Mouse (Mus musculus) cerebellum, postnatal 25 days (tissue): ENCODE measurements at regions not wholly inside any gene's neighbourhood (a gene's known extent, or its start where the extent isn't known, plus 50 kb on each side); places are given as distances from the start of the nearest gene placed in this dataset.
A peak's percentile ranks its signal among the peaks of the same experiment; 100 is the strongest.

Experiments used
- DNase-seq, 2 experiments: peaks; one replicate each; pipeline ENCODE4 v3.0.0; 2021; ENCODE audit warnings: mixed read lengths in 2 of 2

GRCm38 (mm10) chr2:74306301-74306700 is 272.9 kb downstream of the Lnpk start:
- DNase-seq, result no peak

DNA sequence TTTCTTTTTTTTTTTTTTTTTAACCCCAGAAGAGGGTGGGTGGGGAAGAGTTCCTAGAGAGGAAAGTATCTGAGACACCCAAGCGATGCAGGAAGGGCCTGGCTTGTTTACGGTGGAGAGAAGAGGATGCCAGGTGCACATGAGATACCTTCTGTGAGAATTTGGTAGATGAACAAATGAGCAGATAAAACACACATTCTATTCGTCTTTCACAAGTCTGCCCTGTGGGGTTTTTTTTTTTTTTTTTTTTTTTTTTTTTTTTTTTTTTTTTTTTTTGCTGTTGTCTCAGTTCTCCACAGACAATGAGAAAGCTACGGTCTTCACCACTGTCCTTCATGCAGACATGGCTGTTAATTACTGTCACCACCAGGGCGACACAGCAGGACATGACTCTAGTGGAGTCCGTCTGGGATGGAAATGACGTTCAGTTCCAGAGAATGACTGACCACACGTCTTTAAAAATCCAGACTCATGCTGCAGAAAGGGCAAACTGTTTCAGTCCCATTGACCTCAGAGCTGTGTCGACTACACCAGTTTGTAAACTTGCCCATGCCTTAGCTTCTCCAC is 278.3 kb downstream of the Lnpk start:
- peak in 1 of 2 experiments; percentile 11 for DNase-seq

GRCm38 (mm10) chr2:74300366-74300791 is 278.9 kb downstream of the Lnpk start:
- peak; percentile 43 to 72 for DNase-seq

DNA sequence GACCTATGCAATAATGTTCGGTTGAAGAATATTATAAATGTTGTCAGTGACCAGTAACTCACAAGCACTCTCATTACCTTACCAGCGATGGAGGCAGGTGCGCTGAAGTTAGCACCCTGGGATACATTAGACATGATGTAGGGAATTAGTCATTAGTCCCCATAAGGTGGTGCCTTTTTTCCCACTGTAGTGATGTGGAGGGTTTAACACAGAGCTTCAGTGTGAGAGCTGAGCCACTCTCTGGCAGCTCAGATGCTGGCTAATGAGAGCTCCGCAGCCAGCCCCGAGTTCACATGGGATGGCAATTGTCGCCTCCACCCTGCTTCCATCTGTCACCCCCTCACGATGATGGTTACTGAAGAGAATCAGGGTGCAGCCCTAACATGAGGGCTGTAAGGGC is 286.6 kb downstream of the Lnpk start:
- DNase-seq, result no peak

DNA sequence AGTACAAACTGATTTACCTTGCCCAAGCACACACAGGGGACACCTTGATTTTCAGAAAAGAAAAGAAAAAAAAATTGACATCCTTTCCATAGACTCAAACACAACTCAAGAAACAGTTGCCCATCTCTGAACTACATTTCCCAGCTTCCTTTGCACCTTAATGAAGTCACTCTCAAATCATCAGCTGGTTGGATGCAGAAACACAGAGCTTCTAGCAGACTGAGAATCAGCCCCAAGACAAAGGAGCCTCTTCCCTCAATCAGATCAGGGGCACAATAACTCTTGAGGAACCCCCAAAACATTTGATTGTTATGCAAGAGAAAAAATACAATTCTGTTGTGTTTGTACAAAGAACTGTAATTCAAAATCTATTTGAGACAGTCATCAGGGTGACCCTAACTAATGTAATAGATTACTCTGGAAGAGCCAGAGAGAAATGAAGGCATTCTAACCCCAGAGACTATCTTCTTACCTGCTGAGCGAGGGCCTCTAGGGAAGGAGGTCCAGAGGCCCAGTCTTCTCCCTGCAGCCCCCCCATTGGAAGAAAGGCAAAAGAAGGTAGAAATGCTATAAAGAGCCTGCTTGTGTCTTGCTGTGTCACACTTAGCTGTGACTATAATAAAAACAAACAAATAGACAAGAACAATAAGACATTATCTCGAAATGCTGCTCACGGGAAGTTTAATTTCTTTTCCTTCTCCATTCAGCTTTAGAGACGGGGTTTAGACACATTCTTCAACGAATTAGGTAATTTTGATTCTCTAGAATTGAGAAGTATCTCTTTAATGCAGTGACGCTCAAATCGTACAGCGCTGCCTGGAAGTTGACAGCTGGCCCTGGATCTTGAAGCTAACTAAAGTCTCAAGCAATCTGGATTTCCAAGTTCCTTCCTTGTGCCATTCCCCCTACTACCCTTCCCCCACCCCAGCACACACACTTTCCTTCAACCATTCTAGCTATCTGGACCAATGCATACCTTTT is 287.5 kb downstream of the Lnpk start:
- no peak for DNase-seq

- no peak for DNase-seq
Measured at GRCm38 (mm10) chr2:74285624-74286023, 293.6 kb downstream of the Lnpk start.

GRCm38 (mm10) chr2:74264963-74265362 is 314.3 kb downstream of the Lnpk start:
- DNase-seq, result no peak

- no peak for DNase-seq
Measured at GRCm38 (mm10) chr2:74257034-74257781, 322.0 kb downstream of the Lnpk start.

DNA sequence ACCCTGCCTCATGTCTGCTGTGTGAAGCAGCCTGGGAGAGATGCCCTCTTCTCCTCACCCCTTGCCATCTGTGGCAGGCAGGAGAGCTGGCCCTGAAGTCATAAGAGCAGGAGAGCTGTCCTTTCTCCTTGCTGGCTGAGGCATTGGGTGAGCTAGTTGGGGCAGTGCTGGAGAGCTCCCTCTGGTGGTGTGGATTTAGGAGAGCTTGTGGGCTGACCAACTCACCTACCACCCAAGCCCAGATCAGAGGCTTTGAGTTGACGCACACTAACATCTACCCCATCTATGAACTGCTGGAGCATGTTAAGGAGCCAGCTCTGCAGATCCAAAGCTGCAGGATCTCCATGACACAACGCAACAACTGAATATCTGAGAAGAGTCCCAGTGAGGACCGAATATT is 331.7 kb downstream of the Lnpk start:
- DNase-seq, result no peak

DNA sequence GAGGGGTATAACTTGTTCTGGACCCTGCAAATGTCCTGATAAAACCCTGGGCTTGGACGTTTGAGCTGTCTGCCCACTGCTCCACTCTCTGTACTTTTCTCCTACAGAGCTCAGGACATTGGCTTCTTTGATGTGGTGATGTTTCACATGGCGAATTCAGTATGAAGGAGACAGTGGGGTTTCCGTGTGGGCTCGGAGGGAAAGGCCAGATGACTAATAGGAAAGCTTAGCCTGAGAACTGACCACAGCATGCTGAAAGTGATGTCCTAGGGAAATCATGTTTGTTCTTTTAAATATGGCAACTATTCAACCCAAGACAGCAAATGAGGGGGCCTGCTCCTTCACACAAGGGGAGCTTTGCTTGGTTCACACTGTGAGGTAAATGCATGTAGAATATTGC is 332.6 kb downstream of the Lnpk start:
- DNase-seq, result no peak

- DNase-seq, result no peak
Measured at GRCm38 (mm10) chr2:74244203-74244602, 333.1 kb upstream of the Atp5g3 start.

GRCm38 (mm10) chr2:74243801-74244200 is 332.7 kb upstream of the Atp5g3 start:
- peak; percentile 10 to 11 for DNase-seq

DNA sequence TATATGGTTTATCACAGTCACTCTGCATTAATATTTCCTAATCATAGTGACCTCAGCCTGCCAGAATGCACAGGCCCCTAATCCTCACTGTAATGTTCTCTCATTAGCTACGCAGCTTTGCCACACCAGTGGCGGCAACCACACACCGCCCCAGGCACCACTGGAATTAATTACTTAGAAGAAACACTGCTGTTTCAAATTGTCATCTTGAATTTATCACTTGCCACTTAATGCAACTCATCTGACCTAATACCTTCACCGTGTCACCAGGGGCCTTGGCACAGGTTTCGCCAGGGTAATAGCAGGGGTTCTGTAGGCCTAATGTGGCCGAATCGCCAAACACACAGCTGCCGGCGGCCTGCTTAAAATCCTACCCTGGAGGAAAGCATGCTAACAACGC is 328.5 kb upstream of the Atp5g3 start:
- no peak for DNase-seq

- DNase-seq, result no peak
Measured at GRCm38 (mm10) chr2:74217437-74217836, 306.3 kb upstream of the Atp5g3 start.

GRCm38 (mm10) chr2:74210210-74210609 is 299.1 kb upstream of the Atp5g3 start:
- no peak for DNase-seq

GRCm38 (mm10) chr2:74209421-74209917 is 298.3 kb upstream of the Atp5g3 start:
- DNase-seq, result no peak

DNA sequence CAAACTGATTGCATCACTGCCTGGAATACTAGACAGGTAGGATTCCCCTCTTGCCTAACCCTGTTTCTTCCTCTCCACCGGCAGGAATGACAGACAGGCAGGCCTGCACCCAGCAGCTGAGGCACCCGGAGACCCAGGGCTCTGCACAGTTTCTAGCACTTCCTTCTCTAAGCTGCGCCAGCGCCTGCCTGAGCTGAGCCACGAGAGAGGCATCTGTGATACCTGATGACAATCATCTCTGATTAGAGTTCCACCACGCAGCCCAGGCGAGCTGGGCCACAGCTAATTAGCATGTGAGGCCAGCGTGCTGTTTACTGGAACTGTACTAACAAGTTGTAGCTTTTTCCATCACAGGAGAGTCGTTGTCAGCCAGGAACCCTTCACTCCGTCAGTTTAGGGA is 296.3 kb upstream of the Atp5g3 start:
- no peak for DNase-seq

GRCm38 (mm10) chr2:74202776-74203175 is 291.6 kb upstream of the Atp5g3 start:
- DNase-seq, result no peak

- no peak for DNase-seq
Measured at GRCm38 (mm10) chr2:74201608-74202323, 290.6 kb upstream of the Atp5g3 start.

DNA sequence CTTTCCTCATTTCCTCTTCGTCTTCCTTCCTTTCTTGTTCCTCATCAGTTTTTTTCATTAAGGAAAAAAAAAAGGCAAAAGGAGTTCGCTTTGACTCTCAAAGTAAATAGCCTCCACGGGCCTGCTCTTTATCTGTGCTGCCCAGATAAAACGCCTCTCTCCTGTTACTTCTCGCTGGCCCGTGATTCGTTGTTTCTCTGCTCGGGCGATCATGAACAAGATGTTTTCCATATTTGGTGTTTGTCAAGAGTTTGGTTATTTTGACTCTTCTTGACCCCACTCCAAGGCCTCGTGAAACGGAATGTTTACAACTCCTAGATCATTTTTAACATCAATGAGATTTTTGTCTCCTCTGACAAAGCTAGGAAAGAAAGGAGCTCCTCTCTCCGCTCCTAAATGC is 288.4 kb upstream of the Atp5g3 start:
- DNase-seq, result no peak

GRCm38 (mm10) chr2:74187963-74188790 is 277.1 kb upstream of the Atp5g3 start:
- no peak for DNase-seq

DNA sequence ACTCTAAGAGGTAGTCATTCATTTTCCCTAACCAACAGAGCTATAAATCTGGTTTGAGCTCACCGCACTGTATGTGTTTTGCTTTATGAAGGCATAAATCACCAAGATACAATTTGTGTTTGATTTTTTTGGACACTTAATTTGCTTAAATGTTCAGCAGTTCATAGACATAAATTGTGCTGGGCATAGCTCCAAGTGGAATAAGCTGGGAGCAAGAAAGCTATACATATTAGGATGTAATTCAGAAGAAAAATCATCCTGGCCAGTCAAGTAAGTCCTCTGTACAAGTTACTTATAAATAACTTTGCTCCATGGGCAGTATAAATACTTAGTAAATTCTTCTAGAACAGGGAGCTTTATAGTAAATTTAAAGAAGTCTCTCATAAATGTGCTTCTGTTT is 267.0 kb upstream of the Atp5g3 start:
- DNase-seq, result no peak
